Mouse (Mus musculus) CH12.LX (cell line): Measurements from ENCODE around the gene Gm45208. TPM values are rescaled to one million over a fixed set of nuclear protein-coding genes. Genes with fewer than 3 reads are reported as not detected.
A peak's percentile ranks its signal among the peaks of the same experiment; 100 is the strongest.

ENCODE experiments used
- DNase-seq: peaks from one replicate; pipeline ENCODE4 v3.0.0-alpha.2; 2013; ENCODE audit errors: extremely low read depth
- H3K27ac ChIP-seq: 2 replicates; pipeline ENCODE4 v1.5.1; 2012; ENCODE audit warnings: low read depth, mild to moderate bottlenecking, control low read depth, moderate library complexity; ENCODE audit not compliant: insufficient read depth
- H3K27me3 ChIP-seq: replicated peaks from 2 replicates; pipeline ENCODE3; 2012; ENCODE audit warnings: inconsistent platforms
- H3K36me3 ChIP-seq, 2 experiments: replicated peaks in 1 of 2; 2 replicates each; pipeline versions ENCODE3 to v1.6.1; 2012; ENCODE audit warnings: inconsistent platforms in 1 of 2, low read length in 1 of 2, mild to moderate bottlenecking in 1 of 2, mixed read lengths in 1 of 2, moderate library complexity in 1 of 2; ENCODE audit not compliant: control insufficient read depth in 1 of 2, insufficient read depth in 1 of 2
- H3K4me1 ChIP-seq, 2 experiments: 2 replicates each; pipeline ENCODE4 v1.6.1; 2012; ENCODE audit warnings: inconsistent platforms in 1 of 2, moderate library complexity in 1 of 2; ENCODE audit not compliant: insufficient read depth in 2 of 2, control insufficient read depth in 1 of 2
- H3K4me2 ChIP-seq: 2 replicates; pipeline ENCODE4 v1.6.1; 2012; ENCODE audit warnings: low read depth, mild to moderate bottlenecking, control low read depth; ENCODE audit not compliant: poor library complexity, insufficient read depth, severe bottlenecking
- H3K4me3 ChIP-seq, 3 experiments: fragments of 150-350 bp in 1 of 3; sonication (generic) in 1 of 3; replicated peaks in 1 of 3; 2 replicates each; pipeline versions ENCODE3 to v1.5.1; 2011 to 2012; ENCODE audit warnings: low read depth in 2 of 3, low read length in 2 of 3, mild to moderate bottlenecking in 2 of 3, moderate library complexity in 2 of 3, control low read depth in 1 of 3, improper control_type of control experiment in 1 of 3, inconsistent platforms in 1 of 3, mixed read lengths in 1 of 3; ENCODE audit not compliant: poor library complexity in 1 of 3
- H3K79me2 ChIP-seq: replicated peaks from 2 replicates; pipeline ENCODE4 v1.6.1; 2012; ENCODE audit warnings: mild to moderate bottlenecking, moderate library complexity; ENCODE audit not compliant: control insufficient read depth, poor library complexity, insufficient read depth, severe bottlenecking; ENCODE audit errors: extremely low read depth
- H3K9ac ChIP-seq: 2 replicates; pipeline ENCODE4 v1.6.1; 2012; ENCODE audit warnings: low read depth, mild to moderate bottlenecking, control low read depth, moderate library complexity; ENCODE audit not compliant: insufficient read depth
- H3K9me3 ChIP-seq: replicated peaks from 2 replicates; pipeline ENCODE3; 2012; ENCODE audit warnings: low read length, inconsistent platforms, mixed read lengths
- E2F4 ChIP-seq: IDR thresholded peaks from 2 replicates; pipeline ENCODE4 v1.6.1; 2011; ENCODE audit warnings: low read depth, low read length, improper control_type of control experiment; ENCODE audit not compliant: insufficient replicate concordance
- EP300 ChIP-seq: IDR thresholded peaks from 2 replicates; pipeline ENCODE4 v1.6.1; 2011; ENCODE audit warnings: low read length, improper control_type of control experiment
- HCFC1 ChIP-seq: IDR thresholded peaks from 2 replicates; pipeline ENCODE4 v1.6.1; 2012; ENCODE audit warnings: low read depth, mild to moderate bottlenecking, inconsistent platforms, low read length, improper control_type of control experiment
- JUND ChIP-seq: conservative IDR thresholded peaks from 2 replicates; pipeline ENCODE4 v1.6.1; 2011; ENCODE audit warnings: low read depth, low read length, improper control_type of control experiment
- KAT2A ChIP-seq: IDR thresholded peaks from 2 replicates; pipeline ENCODE4 v1.6.1; 2012; ENCODE audit warnings: low read length, improper control_type of control experiment, inconsistent platforms; ENCODE audit not compliant: insufficient replicate concordance
- MAZ ChIP-seq: IDR thresholded peaks from 2 replicates; pipeline ENCODE4 v1.6.1; 2012; ENCODE audit warnings: low read depth, mild to moderate bottlenecking, inconsistent platforms, low read length, improper control_type of control experiment, moderate library complexity
- MEF2A ChIP-seq: IDR thresholded peaks from 2 replicates; pipeline ENCODE4 v1.6.1; 2014; ENCODE audit warnings: low read depth, mild to moderate bottlenecking, inconsistent platforms, low read length, improper control_type of control experiment, borderline replicate concordance
- MXI1 ChIP-seq: IDR thresholded peaks from 2 replicates; pipeline ENCODE4 v1.6.1; 2011; ENCODE audit warnings: mild to moderate bottlenecking, low read depth, low read length, improper control_type of control experiment
- PAX5 ChIP-seq: IDR thresholded peaks from 2 replicates; pipeline ENCODE4 v1.6.1; 2012; ENCODE audit warnings: low read length, inconsistent platforms, mixed read lengths
- POLR2A ChIP-seq: IDR thresholded peaks from 2 replicates; pipeline ENCODE4 v1.6.1; 2011; ENCODE audit warnings: low read depth, mild to moderate bottlenecking, improper control_type of control experiment, low read length
- RAD21 ChIP-seq: IDR thresholded peaks from 2 replicates; pipeline ENCODE4 v1.6.1; 2011; ENCODE audit warnings: low read depth, mild to moderate bottlenecking, low read length, improper control_type of control experiment, moderate library complexity
- RCOR1 ChIP-seq: conservative IDR thresholded peaks from 2 replicates; pipeline ENCODE4 v1.6.1; 2012; ENCODE audit warnings: low read depth, mild to moderate bottlenecking, inconsistent platforms, low read length, improper control_type of control experiment
- SMC3 ChIP-seq: IDR thresholded peaks from 2 replicates; pipeline ENCODE4 v1.6.1; 2011; ENCODE audit warnings: low read depth, low read length, improper control_type of control experiment
- USF1 ChIP-seq: IDR thresholded peaks from 2 replicates; pipeline ENCODE4 v1.6.1; 2014; ENCODE audit warnings: low read depth, mild to moderate bottlenecking, inconsistent platforms, low read length, improper control_type of control experiment
- ZKSCAN1 ChIP-seq: IDR thresholded peaks from 2 replicates; pipeline ENCODE4 v1.6.1; 2012; ENCODE audit warnings: low read depth, inconsistent platforms, low read length, improper control_type of control experiment, borderline replicate concordance
- ZNF384 ChIP-seq: IDR thresholded peaks from 2 replicates; pipeline ENCODE4 v1.6.1; 2012; ENCODE audit warnings: low read depth, low read length, improper control_type of control experiment, inconsistent platforms
- dilution Hi-C: fragments of 300-500 bp; cut with MboI; formaldehyde crosslinking; loops from 2 replicates; pipeline ENCODE4 v1.14.3; 2020; ENCODE audit warnings: low sequenced_read_pairs; ENCODE audit not compliant: extremely low pct_unique_long_range_greater_than_20kb, extremely low pct_ligation_motif_present
- in situ Hi-C: fragments of 300-500 bp; cut with MboI; formaldehyde crosslinking; loops from 3 replicates; pipeline ENCODE4 v1.14.3; 2019; ENCODE audit warnings: low sequenced_read_pairs, low pct_ligation_motif_present, low pct_unique_long_range_greater_than_20kb, mixed read lengths
- polyA plus RNA-seq: library from polyadenylated mRNA; unstranded; fragments of >175 nt; gene quantifications from 2 replicates; pipeline ENCODE4 v1.2.1, GENCODE M21; 2012; ENCODE audit warnings: low read depth; ENCODE audit not compliant: insufficient read length
- total RNA-seq, 2 experiments: library from RNA; depleted of rRNA; stranded (reverse); fragments of 300-350 nt in 1 of 2; fragments of >200 nt in 1 of 2; gene quantifications; 2 replicates each; pipeline ENCODE4 v1.2.3; 2012 to 2014

Gene Gm45208
- total and polyA plus RNA-seq, 3 experiments: 0.47 to 13.0 TPM; not detected in 1

GRCm38 (mm10) chrX:7722282-7722611 is 202 bp downstream of the Gm45208 start:
- peak; percentile 15; the same call in 1 of the 2 replicates for TF ChIP-seq POLR2A
- no peak for TF ChIP-seq EP300
- TF ChIP-seq, all 38 proteins: peak for 1
- DNase-seq: no peak
- Histone ChIP-seq H3K4me1 (peaks cover 6 to 14% of the 10 kb centered on the region in 2 experiments), H3K9me3 (no peaks in the 10 kb centered on the region), H3K79me2 (peaks cover 9% of the 10 kb centered on the region), H3K4me2 (0 out of 2 replicates have a peak overlapping the region, but pooled peaks have one; percentile 93), H3K36me3 (peaks cover 24 to 36% of the 10 kb centered on the region in 2 experiments), H3K4me3 (peak overlapping the region; percentile 68 to 90 (median 75)), H3K9ac (peak overlapping the region; percentile 86), H3K27me3 (no peaks in the 10 kb centered on the region), H3K27ac (no peak overlapping the region)
- dilution Hi-C loops (no loop called here), in situ Hi-C loops (no loop called here)

- H3K4me3 ChIP-seq: peak overlapping the region; percentile 68 to 90 (median 75)
- no peak overlapping the region for H3K27ac ChIP-seq
- H3K4me1 ChIP-seq: peaks cover 8 to 19% of the 10 kb centered on the region in 2 experiments
- peaks cover 28 to 41% of the 10 kb centered on the region in 2 experiments for H3K36me3 ChIP-seq
- H3K27me3 ChIP-seq: no peaks in the 10 kb centered on the region
- H3K9me3 ChIP-seq: no peaks in the 10 kb centered on the region
- dilution Hi-C loops (no loop called here), in situ Hi-C loops (no loop called here)
- peak overlapping the region; percentile 93 for H3K4me2 ChIP-seq
- peaks cover 9% of the 10 kb centered on the region for H3K79me2 ChIP-seq
- no peak for DNase-seq
- H3K9ac ChIP-seq: peak overlapping the region; percentile 86
- no peak for TF ChIP-seq HCFC1
- TF ChIP-seq KAT2A: no peak
- TF ChIP-seq JUND: no peak
- TF ChIP-seq RAD21: no peak
- no peak for TF ChIP-seq ZKSCAN1
- TF ChIP-seq USF1: no peak
- no peak for TF ChIP-seq RCOR1
- no peak for TF ChIP-seq ZNF384
- no peak for TF ChIP-seq MEF2A
- TF ChIP-seq E2F4: no peak
- no peak for TF ChIP-seq MAZ
- TF ChIP-seq PAX5: no peak
- TF ChIP-seq MXI1: no peak
- no peak for TF ChIP-seq SMC3
Measured at GRCm38 (mm10) chrX:7722691-7723090, 646 bp downstream of the Gm45208 start.
